Mouse (Mus musculus): ENCODE measurements at regions not wholly inside any gene's neighbourhood (a gene's known extent, or its start where the extent isn't known, plus 50 kb on each side); places are given as distances from the start of the nearest gene placed in this dataset.

DNA sequence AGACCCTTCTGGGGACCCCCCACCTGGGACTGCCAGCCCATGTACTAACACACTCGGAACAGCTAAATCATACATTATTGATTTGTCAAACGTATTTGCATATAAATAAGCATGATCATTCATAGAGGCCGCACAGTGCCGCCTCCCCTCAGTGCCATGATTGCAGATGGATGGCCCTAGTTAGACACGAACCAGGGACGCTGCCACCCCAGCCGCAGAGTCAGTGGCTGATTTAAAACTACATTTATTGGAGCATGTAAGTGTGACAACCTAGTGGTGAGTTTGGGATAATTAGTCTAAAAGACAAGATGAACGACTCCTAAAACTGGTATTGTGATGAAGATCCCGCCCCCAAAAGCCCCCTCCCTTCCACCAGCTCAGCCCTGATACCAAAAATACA is 138.3 kb upstream of the Top1 start:
- Histone ChIP-seq H3K9ac (replicated peaks) (no peak overlapping the region), H3K27ac (no peak overlapping the region), H3K4me2 (no peak overlapping the region), H3K9me3 (no peaks in the 10 kb centered on the region), H3K36me3 (no peaks in the 10 kb centered on the region), H3K4me1 (replicated peaks) (no peaks in the 10 kb centered on the region; the same call in 1 of the 2 replicates), H3K4me3 (replicated peaks) (no peak overlapping the region), H3K27me3 (peaks cover 11% of the 10 kb centered on the region; the same call in 1 of the 2 replicates)
- ATAC-seq (ENCODE audit: insufficient number of reproducible peaks, insufficient read depth, low FRiP score, low TSS enrichment, low read depth), result no peak
- WGBS, result 54% methylated on average over 9 of the region's 9 CpGs

DNA sequence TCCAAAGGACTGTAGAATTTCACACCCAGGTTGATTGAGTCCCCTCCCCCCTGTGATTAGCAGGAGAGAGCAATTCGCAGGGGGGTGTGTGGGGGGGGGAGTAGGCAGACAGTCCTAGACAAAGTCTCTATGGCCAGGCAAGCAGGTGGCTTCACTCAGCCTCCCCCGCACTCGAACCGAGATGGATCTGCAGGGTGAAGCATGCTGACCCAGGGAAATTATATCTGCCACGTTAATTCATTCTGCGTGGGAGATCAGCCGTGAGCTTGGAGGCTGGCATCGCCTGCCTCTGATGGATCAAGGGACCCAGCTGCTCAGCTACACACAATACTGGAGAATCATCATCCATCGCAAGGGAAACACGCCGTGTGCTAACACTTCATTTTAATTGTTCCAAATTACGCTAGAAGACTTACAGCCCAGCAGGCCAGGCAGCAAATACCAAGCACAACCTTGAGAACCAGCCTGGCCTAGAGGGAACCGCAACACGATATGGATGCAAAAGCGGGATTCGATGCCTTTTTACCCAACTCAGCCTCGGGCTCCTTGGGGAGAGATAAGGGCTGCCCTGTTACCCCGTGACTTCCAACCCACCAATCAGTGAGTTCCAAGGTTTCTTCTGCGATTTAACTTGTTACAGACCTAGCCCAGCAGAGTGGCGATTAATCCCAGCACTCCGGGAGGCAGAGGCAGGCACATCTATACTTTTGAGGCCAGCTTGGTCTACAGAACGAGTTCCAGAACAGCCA is 137.7 kb upstream of the Top1 start:
- 44% methylated on average over 22 of the region's 22 CpGs for WGBS
- ATAC-seq (ENCODE audit: insufficient number of reproducible peaks, insufficient read depth, low FRiP score, low TSS enrichment, low read depth), result no peak
- H3K9me3 ChIP-seq, result no peaks in the 10 kb centered on the region

DNA sequence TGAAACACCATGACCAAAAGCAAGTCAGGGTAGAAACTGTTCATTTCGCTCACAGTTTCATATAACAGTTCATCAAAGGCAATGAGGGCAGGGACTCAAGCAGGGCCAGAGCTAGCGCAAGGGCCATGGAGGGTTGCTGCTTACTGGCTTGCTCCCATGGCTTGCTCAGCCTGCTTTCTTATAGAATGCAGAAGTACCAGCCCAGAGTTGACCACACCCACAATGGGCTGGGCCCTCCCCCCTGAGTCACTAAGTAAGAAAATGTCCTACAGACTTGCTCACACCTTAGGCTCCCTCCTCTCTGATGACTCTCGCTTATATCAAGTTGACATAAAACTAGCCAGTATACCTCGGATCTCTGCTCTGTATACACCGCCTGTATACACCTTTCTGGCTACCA is 135.5 kb upstream of the Top1 start:
- Histone ChIP-seq H3K27me3 (peaks cover 13% of the 10 kb centered on the region; the same call in 1 of the 2 replicates), H3K9me3 (no peaks in the 10 kb centered on the region), H3K36me3 (no peaks in the 10 kb centered on the region), H3K27ac (no peak overlapping the region), H3K4me3 (replicated peaks) (no peak overlapping the region), H3K4me1 (replicated peaks) (no peaks in the 10 kb centered on the region; the same call in 1 of the 2 replicates), H3K9ac (replicated peaks) (no peak overlapping the region), H3K4me2 (no peak overlapping the region)
- no peak for ATAC-seq (ENCODE audit: insufficient number of reproducible peaks, insufficient read depth, low FRiP score, low TSS enrichment, low read depth)
- WGBS, result 89% methylated on average over 5 of the region's 5 CpGs

More for the DNA sequence above, 137.7 kb upstream of the Top1 start:
- Histone ChIP-seq H3K4me2 (no peak overlapping the region), H3K4me3 (replicated peaks) (no peak overlapping the region), H3K27me3 (peaks cover 10% of the 10 kb centered on the region; the same call in 1 of the 2 replicates), H3K36me3 (no peaks in the 10 kb centered on the region), H3K9ac (replicated peaks) (no peak overlapping the region), H3K4me1 (replicated peaks) (no peaks in the 10 kb centered on the region; the same call in 1 of the 2 replicates), H3K27ac (no peak overlapping the region)

DNA sequence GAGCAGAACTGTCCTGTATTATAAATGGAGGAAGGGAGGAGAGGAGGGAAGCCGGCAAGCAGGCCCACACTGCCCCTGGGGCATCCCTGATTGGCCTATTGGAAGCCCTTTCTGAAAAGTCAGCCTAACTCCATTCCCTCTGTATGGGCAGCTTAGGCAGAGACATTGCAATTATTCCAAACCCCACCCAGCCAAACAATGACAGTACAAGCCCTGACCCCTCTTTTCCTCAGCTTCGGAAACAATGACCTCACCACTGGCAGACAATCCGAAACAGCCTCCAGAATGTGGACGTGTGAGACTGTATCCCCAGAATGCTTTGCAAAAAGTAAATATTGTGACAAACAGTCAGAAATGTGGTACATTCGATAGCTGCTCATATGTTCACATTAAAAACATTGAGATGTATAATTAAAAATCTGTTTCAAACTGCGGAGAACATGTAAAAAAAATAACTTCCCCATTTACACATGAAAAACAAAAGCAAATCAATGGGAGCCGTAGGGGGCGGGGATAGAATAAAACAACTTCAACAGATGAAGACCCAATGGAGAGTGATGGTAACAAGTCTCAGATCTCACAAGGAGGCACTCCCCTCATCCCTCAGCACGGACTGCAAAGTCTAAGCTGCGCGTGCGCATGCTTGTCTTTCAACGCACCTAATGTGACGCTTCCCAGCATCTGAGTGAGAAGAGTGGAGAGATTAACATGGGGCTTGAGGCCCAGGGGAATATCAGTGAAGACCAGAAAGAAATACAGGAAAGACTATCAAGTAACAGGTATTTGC is 134.9 kb upstream of the Top1 start:
- H3K27ac ChIP-seq, result no peak overlapping the region
- peaks cover 20% of the 10 kb centered on the region for H3K27me3 ChIP-seq
- H3K9me3 ChIP-seq, result no peaks in the 10 kb centered on the region
- no peaks in the 10 kb centered on the region for H3K36me3 ChIP-seq
- no peaks in the 10 kb centered on the region; the same call in 1 of the 2 replicates for H3K4me1 ChIP-seq (replicated peaks)
- no peak overlapping the region for H3K4me3 ChIP-seq (replicated peaks)
- no peak overlapping the region for H3K4me2 ChIP-seq
- no peak for ATAC-seq (ENCODE audit: insufficient number of reproducible peaks, insufficient read depth, low FRiP score, low TSS enrichment, low read depth)
- H3K9ac ChIP-seq (replicated peaks), result no peak overlapping the region
- WGBS, result 67% methylated on average over 14 of the region's 14 CpGs

DNA sequence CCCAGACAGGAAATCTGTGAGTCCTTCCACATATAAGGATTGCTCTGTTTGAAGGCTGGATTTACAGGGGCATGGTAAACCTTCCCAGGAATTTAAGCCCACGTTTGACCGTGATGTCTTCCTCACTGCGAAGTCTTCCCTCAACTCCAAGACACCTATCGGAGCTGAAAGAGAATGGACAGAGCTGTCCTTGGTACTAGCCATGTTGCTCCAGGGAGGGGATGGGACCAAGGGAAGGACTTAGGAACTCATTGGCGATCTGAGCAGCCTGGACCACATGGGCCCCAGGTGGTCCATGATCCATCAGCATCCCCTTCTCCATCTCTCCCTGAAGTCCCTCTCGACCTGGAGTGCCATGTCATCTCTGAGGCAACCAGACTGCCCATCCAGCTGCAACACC is 130.1 kb upstream of the Top1 start:
- no peak overlapping the region for H3K27ac ChIP-seq
- H3K27me3 ChIP-seq, result peaks cover 45% of the 10 kb centered on the region
- 48% methylated on average over 6 of the region's 6 CpGs for WGBS
- no peak overlapping the region for H3K9ac ChIP-seq (replicated peaks)
- no peaks in the 10 kb centered on the region for H3K4me1 ChIP-seq (replicated peaks)
- H3K4me3 ChIP-seq (replicated peaks), result no peak overlapping the region
- no peak overlapping the region for H3K4me2 ChIP-seq
- no peaks in the 10 kb centered on the region for H3K36me3 ChIP-seq
- no peak for ATAC-seq (ENCODE audit: insufficient number of reproducible peaks, insufficient read depth, low FRiP score, low TSS enrichment, low read depth)
- no peaks in the 10 kb centered on the region for H3K9me3 ChIP-seq

DNA sequence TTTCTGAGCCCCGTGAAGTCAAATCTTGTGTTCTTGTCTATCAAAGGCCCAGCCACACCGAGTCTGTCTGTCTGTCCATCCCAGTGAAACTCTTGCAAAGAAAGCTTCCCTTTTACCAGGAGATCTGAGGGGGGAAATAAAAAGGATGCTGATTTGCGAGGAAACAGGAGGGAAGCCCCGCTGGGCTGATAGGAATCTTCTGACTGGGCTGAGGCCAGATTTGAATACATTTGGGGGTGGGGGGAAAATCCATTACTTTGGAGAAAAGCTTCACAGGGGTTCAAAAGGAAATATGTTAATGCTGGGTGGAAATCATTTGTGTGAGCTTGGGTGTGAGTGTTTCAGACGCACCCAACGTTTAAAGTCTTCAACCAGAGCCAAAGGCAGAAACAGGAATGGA is 129.2 kb upstream of the Top1 start:
- H3K9ac ChIP-seq (replicated peaks), result no peak overlapping the region
- peaks cover 49% of the 10 kb centered on the region for H3K27me3 ChIP-seq
- no peak overlapping the region for H3K4me3 ChIP-seq (replicated peaks)
- no peaks in the 10 kb centered on the region for H3K9me3 ChIP-seq
- ATAC-seq (ENCODE audit: insufficient number of reproducible peaks, insufficient read depth, low FRiP score, low TSS enrichment, low read depth), result no peak
- no peak overlapping the region for H3K4me2 ChIP-seq
- H3K36me3 ChIP-seq, result no peaks in the 10 kb centered on the region
- 22% methylated on average over 6 of the region's 6 CpGs for WGBS
- H3K4me1 ChIP-seq (replicated peaks), result no peaks in the 10 kb centered on the region
- H3K27ac ChIP-seq, result no peak overlapping the region

DNA sequence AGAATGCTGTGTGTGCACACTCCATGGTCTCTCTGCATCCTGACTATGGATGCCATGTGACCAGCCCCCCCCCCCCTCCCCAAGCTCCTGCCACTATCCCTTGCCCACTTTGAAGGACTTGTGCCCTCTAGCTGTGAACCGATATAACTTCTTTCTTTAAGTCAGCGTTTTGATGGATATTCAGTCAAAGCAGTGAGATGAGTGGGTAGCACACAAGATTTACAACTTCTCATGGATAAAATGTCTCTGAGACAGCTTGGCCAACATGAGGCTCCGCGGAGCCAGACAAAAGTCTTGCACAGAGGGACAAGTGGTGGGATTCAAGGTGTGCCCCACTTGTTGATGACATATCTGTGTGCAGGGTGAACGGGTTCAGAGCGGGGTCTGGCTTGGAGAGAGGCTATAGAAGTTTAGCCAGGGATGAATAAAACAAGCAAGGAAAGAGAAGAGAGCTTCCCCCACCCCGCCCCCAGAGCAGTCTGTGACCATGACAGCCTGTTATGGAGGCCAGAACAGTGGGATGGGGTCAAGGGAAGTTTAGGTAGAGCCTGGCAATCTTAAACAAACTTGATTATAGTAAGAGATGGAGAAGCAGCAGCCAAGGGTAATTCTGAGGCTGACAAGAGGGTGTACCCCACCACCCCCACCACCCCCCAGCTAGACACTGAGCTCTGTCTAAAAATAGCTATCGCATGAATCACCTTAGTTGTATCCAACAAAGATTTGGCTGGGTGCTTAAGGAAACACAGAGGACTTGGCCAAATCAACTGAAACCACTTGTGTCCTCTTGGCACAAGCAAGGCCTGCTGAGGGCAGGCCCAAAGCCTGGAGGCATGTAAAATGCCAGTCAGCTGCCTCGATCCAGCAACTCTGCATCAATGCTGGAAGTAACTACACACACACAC is 120.1 kb upstream of the Top1 start:
- H3K36me3 ChIP-seq, result no peaks in the 10 kb centered on the region
- ATAC-seq (ENCODE audit: insufficient number of reproducible peaks, insufficient read depth, low FRiP score, low TSS enrichment, low read depth), result no peak
- WGBS, result 76% methylated on average over 9 of the region's 9 CpGs
- 0 out of 2 replicates have a peak, but pooled peaks cover 7% of the 10 kb centered on the region for H3K27me3 ChIP-seq
- no peak overlapping the region for H3K27ac ChIP-seq
- no peak overlapping the region for H3K4me3 ChIP-seq (replicated peaks)
- peaks cover 24% of the 10 kb centered on the region for H3K4me1 ChIP-seq (replicated peaks)
- no peak overlapping the region for H3K4me2 ChIP-seq
- no peaks in the 10 kb centered on the region for H3K9me3 ChIP-seq
- no peak overlapping the region for H3K9ac ChIP-seq (replicated peaks)

DNA sequence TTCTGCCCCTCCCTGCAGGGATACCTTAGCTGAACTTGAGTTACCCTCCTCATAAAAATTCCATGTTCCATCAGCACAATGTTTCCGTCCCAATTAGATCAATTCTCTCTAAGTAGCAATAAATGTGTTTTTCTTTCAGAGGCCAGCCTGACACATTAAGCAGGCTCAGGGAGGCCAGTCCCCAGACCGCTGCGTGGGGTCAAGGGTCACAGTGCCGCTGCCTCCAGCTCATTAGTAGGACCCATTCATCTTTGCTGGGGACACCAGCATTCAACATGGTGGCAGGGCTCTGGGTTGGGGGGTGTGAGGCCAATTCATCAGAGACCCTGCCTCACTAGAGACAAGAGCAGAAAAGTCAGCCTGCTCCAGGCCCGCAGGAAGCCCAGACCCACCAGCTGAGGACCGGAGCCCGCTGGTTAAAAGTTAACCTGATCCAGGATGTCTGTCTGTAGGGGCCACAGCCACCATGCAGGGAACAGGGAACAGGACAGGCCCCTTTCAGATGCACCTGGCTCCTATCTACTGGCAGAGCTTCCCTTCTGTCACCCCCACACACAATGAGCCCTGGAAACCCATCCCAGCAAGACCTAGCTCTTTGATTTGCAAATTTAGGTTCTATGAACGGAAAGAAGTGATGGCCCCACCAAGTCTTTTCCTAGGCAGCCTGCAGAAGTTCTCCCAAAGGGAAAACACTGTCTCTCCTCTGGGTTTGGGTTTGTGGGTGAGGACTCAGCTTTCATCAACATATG is 119.1 kb upstream of the Top1 start:
- no peaks in the 10 kb centered on the region for H3K36me3 ChIP-seq
- 0 out of 2 replicates have a peak, but pooled peaks cover 2% of the 10 kb centered on the region for H3K27me3 ChIP-seq
- H3K4me3 ChIP-seq (replicated peaks), result no peak overlapping the region
- H3K4me1 ChIP-seq (replicated peaks), result peaks cover 27% of the 10 kb centered on the region
- H3K27ac ChIP-seq, result no peak overlapping the region
- no peak for ATAC-seq (ENCODE audit: insufficient number of reproducible peaks, insufficient read depth, low FRiP score, low TSS enrichment, low read depth)
- 19% methylated on average over 8 of the region's 8 CpGs for WGBS
- no peaks in the 10 kb centered on the region for H3K9me3 ChIP-seq
- H3K9ac ChIP-seq (replicated peaks), result no peak overlapping the region
- H3K4me2 ChIP-seq, result no peak overlapping the region

DNA sequence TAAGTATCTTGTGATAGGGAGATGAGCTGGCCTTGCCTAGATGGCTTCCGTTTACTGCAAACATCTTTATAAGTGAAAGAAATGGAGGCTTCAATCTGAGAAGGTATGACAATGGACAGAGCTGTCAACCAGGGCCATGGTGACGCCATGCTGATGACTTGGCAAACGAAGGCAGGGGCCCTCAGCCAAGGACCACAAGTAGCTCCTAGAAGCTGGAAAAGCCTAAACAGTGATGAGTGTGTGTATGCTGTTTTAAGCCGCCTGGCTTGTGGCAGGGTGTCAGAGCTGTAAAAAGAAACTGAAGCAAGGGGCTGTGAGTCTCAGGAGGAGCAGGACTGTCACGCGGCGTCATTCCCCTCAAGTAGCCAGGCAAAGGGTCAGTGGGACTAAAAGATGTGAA is 116.4 kb upstream of the Top1 start:
- H3K4me1 ChIP-seq (replicated peaks), result peaks cover 27% of the 10 kb centered on the region
- H3K27ac ChIP-seq, result no peak overlapping the region
- H3K4me3 ChIP-seq (replicated peaks), result no peak overlapping the region
- H3K4me2 ChIP-seq, result no peak overlapping the region
- H3K9me3 ChIP-seq, result no peaks in the 10 kb centered on the region
- H3K36me3 ChIP-seq, result no peaks in the 10 kb centered on the region
- H3K9ac ChIP-seq (replicated peaks), result no peak overlapping the region
- no peaks in the 10 kb centered on the region for H3K27me3 ChIP-seq
- WGBS, result 45% methylated on average over 7 of the region's 7 CpGs
- no peak for ATAC-seq (ENCODE audit: insufficient number of reproducible peaks, insufficient read depth, low FRiP score, low TSS enrichment, low read depth)

DNA sequence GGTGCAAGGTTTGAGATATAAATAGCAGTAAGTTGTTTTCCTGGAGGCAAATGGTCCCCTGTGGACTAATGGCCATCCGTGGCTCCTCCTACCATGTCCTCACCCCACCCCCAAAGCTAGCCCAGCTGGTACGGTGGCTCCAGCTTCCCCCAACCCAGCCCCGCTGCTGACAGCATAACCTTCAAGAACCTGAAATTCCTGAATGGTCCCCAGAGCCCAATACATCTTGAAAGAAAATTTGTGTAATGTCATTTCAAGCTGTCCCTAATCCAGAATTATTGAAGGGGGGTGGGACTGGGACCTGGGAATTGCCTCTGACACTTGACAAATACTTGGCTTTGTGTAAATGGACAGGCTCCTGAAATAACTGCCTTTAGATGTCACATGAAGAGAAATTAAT is 115.3 kb upstream of the Top1 start:
- no peak overlapping the region for H3K4me3 ChIP-seq (replicated peaks)
- H3K36me3 ChIP-seq, result no peaks in the 10 kb centered on the region
- WGBS, result 9% methylated on average over 3 of the region's 3 CpGs
- H3K4me1 ChIP-seq (replicated peaks), result peaks cover 27% of the 10 kb centered on the region
- H3K27ac ChIP-seq, result no peak overlapping the region
- no peaks in the 10 kb centered on the region; the same call in 1 of the 2 replicates for H3K27me3 ChIP-seq
- no peak for ATAC-seq (ENCODE audit: insufficient number of reproducible peaks, insufficient read depth, low FRiP score, low TSS enrichment, low read depth)
- no peak overlapping the region for H3K9ac ChIP-seq (replicated peaks)
- H3K9me3 ChIP-seq, result no peaks in the 10 kb centered on the region
- no peak overlapping the region for H3K4me2 ChIP-seq

All from limb, embryonic 12.5 days (tissue).